In genomic region chr12:82254076-82254475, GRCm38 (mm10) we compare ENCODE assay signal across 10 mouse cellular contexts.
DNase-seq lines count a peak whose midpoint lies in the region; ATAC-seq and TF ChIP-seq lines count a peak whose summit lies in the region.
"Had no signal": no experiment of that assay in that cellular context is flagged by ENCODE, and none has a peak within 500 bp of the region (broad histone marks: within the 10 kb centered on the region; RNA-seq: fewer than 3 reads in every experiment).

No protein-coding gene starts in this region.

- WGBS in intestine, embryonic 16.5 days: 65% methylated on average over 5 of the region's 5 CpGs
- 75% methylated on average over 5 of the region's 5 CpGs for WGBS in intestine, postnatal 0 days
- WGBS in forebrain, embryonic 11.5 days: 89% methylated on average over 5 of the region's 5 CpGs

- 0 out of 2 replicates have a peak, but pooled peaks have one; percentile 10 for ATAC-seq in intestine, embryonic 16.5 days
- ATAC-seq in intestine, postnatal 0 days: no peak
- no peak for ATAC-seq in erythroblast, adult 5-6 weeks (replicated peaks; ENCODE audit: low FRiP score, poor library complexity, severe bottlenecking)
- no peak for ATAC-seq in forebrain, embryonic 11.5 days (replicated peaks; ENCODE audit: low FRiP score)
- ATAC-seq: inflammation-experienced regulatory T-cells, adult 6 months had no signal

- H3K4me3 ChIP-seq in intestine, embryonic 16.5 days (ENCODE audit: low read length): no peak overlapping the region
- H3K4me3 ChIP-seq in intestine, postnatal 0 days (ENCODE audit: low read depth, low read length): no peak overlapping the region
- no peak overlapping the region for H3K4me3 ChIP-seq in forebrain, embryonic 11.5 days (ENCODE audit: low read depth, low read length)
- H3K4me3 ChIP-seq: lung, embryonic 15.5 days had no signal

- no peaks in the 10 kb centered on the region for H3K27me3 ChIP-seq in intestine, embryonic 16.5 days (replicated peaks; ENCODE audit: control insufficient read depth, insufficient read depth, low read length)
- H3K27me3 ChIP-seq in intestine, postnatal 0 days (replicated peaks; ENCODE audit: control insufficient read depth, insufficient read depth, low read length): no peaks in the 10 kb centered on the region
- no peaks in the 10 kb centered on the region for H3K27me3 ChIP-seq in forebrain, embryonic 11.5 days (ENCODE audit: control insufficient read depth, insufficient read depth, low read length)
- H3K27me3 ChIP-seq: lung, embryonic 15.5 days had no signal

- DNase-seq in adrenal gland, postnatal 36 days: peak; percentile 25 to 39
- peak; percentile 68 to 72 for DNase-seq in kidney, postnatal 36 days
- DNase-seq in lung, postnatal 36 days: peak; percentile 57
- DNase-seq in forebrain, embryonic 11.5 days (ENCODE audit: low spot score): no peak
- no peak for DNase-seq in cerebellum, postnatal 25 days

- no peaks in the 10 kb centered on the region for H3K9me3 ChIP-seq in intestine, embryonic 16.5 days (ENCODE audit: control insufficient read depth, low read length)
- H3K9me3 ChIP-seq in intestine, postnatal 0 days (ENCODE audit: control insufficient read depth): no peaks in the 10 kb centered on the region
- H3K9me3 ChIP-seq in forebrain, embryonic 11.5 days (ENCODE audit: control insufficient read depth, low read length): no peaks in the 10 kb centered on the region
- H3K9me3 ChIP-seq: lung, embryonic 15.5 days had no signal

- H3K4me1 ChIP-seq in intestine, embryonic 16.5 days (ENCODE audit: control insufficient read depth, insufficient read depth, low read length): peaks cover 6% of the 10 kb centered on the region
- peaks cover 7% of the 10 kb centered on the region; the same call in 1 of the 2 replicates for H3K4me1 ChIP-seq in intestine, postnatal 0 days (replicated peaks; ENCODE audit: control insufficient read depth, insufficient read depth, low read length)
- H3K4me1 ChIP-seq in forebrain, embryonic 11.5 days (replicated peaks; ENCODE audit: control insufficient read depth, insufficient read depth, low read length): no peaks in the 10 kb centered on the region; the same call in 1 of the 2 replicates

- no peak overlapping the region for H3K4me2 ChIP-seq in intestine, embryonic 16.5 days (ENCODE audit: low read depth, low read length)
- no peak overlapping the region for H3K4me2 ChIP-seq in intestine, postnatal 0 days (replicated peaks; ENCODE audit: low read depth)
- no peak overlapping the region for H3K4me2 ChIP-seq in forebrain, embryonic 11.5 days (ENCODE audit: low read depth, low read length, severe bottlenecking)
- H3K4me2 ChIP-seq: lung, embryonic 15.5 days had no signal

- no peak overlapping the region for H3K9ac ChIP-seq in intestine, embryonic 16.5 days (ENCODE audit: low read depth, low read length)
- H3K9ac ChIP-seq in intestine, postnatal 0 days (ENCODE audit: low read depth, low read length): no peak overlapping the region
- H3K9ac ChIP-seq in forebrain, embryonic 11.5 days (ENCODE audit: low read length): no peak overlapping the region
- H3K9ac ChIP-seq: lung, embryonic 15.5 days had no signal

- H3K27ac ChIP-seq in intestine, embryonic 16.5 days (ENCODE audit: low read length): no peak overlapping the region
- no peak overlapping the region for H3K27ac ChIP-seq in intestine, postnatal 0 days (ENCODE audit: low read depth, low read length)
- H3K27ac ChIP-seq in forebrain, embryonic 11.5 days (ENCODE audit: low read depth, low read length): no peak overlapping the region
- H3K27ac ChIP-seq: lung, embryonic 15.5 days had no signal

- H3K36me3 ChIP-seq in intestine, embryonic 16.5 days (ENCODE audit: control insufficient read depth, insufficient read depth, low read length): no peaks in the 10 kb centered on the region
- H3K36me3 ChIP-seq in intestine, postnatal 0 days (ENCODE audit: control insufficient read depth, insufficient read depth): no peaks in the 10 kb centered on the region
- no peaks in the 10 kb centered on the region for H3K36me3 ChIP-seq in forebrain, embryonic 11.5 days (ENCODE audit: control insufficient read depth, insufficient read depth, low read length)
- H3K36me3 ChIP-seq: lung, embryonic 15.5 days had no signal

- TF ChIP-seq CTCF in intestine, postnatal 0 days (IDR thresholded peaks at IDR 0.05; ENCODE audit: low read depth): no peak

Comparison
In these comparisons a context has a peak if more than half of its experiments do, and no peak if none do; other contexts are left out.
1. DNase-seq: peak in adrenal gland, postnatal 36 days (2 of 2), kidney, postnatal 36 days (2 of 2) and lung, postnatal 36 days (single experiment); none in forebrain, embryonic 11.5 days (single experiment) and cerebellum, postnatal 25 days (0 of 2).